Mouse (Mus musculus) testis, adult 10 weeks (tissue): ENCODE data around the gene Madd. TPM values are rescaled to one million over a fixed set of nuclear protein-coding genes. Genes with fewer than 3 reads are reported as not detected.

ENCODE experiments used
- polyA plus RNA-seq: library from polyadenylated mRNA; stranded (reverse); fragments of 350-450 nt; fragmentation: Illumina TruSeq; extraction: RNeasy Lipid Tissue Mini Kit (QIAGEN cat#74804); gene quantifications from one replicate; pipeline ENCODE4 v1.2.3, GENCODE M21; 2014; ENCODE audit warnings: low read depth, low replicate concordance

The Madd gene
- polyA plus RNA-seq: 3.1 TPM

DNA sequence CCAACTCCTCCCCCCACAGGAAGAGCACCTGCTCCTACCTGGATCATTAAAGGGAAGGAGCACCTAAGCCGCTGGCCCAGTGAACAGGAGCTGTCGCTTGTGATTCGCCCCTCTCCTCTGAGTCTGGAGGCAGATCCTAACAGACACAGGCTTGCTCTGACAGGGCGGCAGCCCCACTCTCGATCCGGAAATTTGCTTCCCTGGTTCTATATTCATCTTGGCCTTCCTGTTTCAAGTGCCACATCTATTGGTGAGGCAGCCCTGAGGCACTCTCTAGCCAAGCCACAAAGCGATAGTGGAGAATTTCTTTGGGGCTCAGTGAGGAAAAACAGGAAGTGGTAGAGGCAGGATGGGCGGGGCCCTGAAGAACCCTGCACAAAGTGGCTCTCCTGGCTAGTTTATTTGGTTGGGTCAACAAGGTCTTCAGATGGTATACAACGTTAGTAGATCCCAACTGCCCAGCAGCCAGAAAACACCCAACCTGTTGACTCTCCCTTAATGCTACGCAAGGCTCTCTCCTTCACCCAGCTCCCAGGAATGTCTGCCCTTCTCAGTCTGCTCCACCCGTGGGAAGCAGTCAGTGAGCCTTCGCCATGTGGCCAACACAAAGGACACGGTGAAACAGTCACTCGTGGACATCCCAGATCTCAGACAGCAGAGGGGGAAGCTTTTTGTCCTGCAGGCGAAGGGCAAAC is at the start of gene Madd:
TSS of gene Madd (minus strand) at position 127 of the 695 bp plus-strand sequence.

DNA sequence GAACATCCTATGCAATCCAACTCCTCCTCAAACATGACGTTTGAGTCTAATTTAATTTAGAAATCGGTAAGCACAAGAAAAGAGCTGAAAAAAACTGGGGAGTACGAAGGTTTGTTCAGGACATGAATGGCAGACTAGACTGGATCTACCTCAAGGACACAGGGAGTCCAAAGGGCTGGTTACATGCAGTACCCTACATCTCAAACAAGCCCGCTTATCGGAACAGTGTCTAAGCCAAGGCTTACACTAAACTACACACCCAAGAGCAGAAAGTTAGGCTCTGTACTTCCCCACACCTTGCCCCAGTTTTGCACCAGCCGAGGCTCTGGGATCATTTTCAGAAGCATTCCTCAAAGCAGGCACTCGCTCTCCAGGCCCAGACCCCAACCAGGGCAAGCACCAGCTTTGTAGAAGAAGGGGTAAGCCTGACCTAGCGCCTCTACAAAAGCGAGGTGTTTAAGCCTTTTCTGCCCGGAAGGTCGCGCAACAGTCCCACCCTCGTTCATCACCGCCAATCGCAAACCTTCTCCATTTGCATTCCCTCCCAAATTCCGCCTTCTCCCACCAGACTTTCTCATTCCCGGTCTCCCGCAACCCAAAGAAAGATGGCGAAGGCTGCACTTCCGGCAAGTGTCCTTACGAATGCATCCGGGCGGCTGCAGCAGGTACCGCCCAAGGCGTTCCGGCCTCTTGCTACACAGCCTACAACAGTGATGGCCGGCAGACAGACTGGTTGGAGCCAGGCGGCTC is 18.8 kb upstream of the Madd start, which contains the start of the genes Nr1h3 and Acp2:
TSS of gene Nr1h3 (minus strand) at position 613 of the 750 bp plus-strand sequence.
TSS of gene Acp2 (plus strand) at position 664 of the 750 bp plus-strand sequence.

DNA sequence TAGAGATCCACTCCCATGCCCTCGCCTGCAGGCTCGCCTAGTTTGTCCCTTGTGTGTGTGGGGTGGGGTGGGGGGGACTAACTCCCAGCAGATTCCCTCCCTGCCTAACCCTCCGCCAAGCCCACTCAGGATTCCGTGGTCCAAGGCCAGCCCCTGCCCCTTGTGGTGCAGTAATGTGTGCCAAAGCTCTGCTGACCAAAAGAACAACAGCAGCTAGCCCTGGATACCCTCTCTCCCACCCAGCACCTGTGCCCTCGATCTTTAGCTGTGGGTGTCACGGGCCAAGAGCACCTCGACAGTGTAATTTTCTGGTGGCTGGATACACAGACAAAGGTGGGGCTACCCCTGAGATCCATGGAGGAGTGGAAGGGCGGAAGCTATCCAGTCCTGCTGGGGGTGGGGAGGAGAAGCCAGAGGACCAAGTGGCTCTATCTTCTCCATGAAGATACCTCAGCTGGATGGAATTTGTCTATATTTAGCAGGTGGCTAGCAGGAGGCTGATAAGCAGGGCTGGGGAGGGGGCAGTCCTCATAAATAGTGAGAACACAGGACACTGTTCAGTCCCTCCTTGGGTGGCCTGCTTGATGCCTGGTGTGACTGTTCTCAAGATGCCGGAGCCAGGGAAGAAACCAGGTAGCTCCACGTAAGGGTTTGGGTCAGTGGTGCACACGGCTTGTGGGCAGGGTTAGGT is 65.9 kb downstream of the Madd start, which contains the start of gene Mybpc3:
TSS of gene Mybpc3 (plus strand) at position 560 of the 691 bp plus-strand sequence.

Other genes starting within 250 kb of the Madd start
- gene Celf1, start 243.5 kb downstream of the Madd start, polyA plus RNA-seq: 40.5 TPM
- not detected for gene Rapsn, start 148.2 kb downstream of the Madd start, polyA plus RNA-seq
- gene Psmc3, start 129.8 kb downstream of the Madd start, polyA plus RNA-seq: 727 TPM
- 6.5 TPM for gene Slc39a13, start 113.4 kb downstream of the Madd start, polyA plus RNA-seq
- gene Spi1, start 101.4 kb downstream of the Madd start, polyA plus RNA-seq: 1.7 TPM
- gene Mybpc3, start 65.7 kb downstream of the Madd start, polyA plus RNA-seq: not detected
- gene Nr1h3, start 19.0 kb upstream of the Madd start, polyA plus RNA-seq: 0.59 TPM
- 11.8 TPM for gene Acp2, start 19.0 kb upstream of the Madd start, polyA plus RNA-seq
- 16.6 TPM for gene Ddb2, start 53.1 kb upstream of the Madd start, polyA plus RNA-seq
- gene Pacsin3, start 72.1 kb upstream of the Madd start, polyA plus RNA-seq: 0.59 TPM
- 23.0 TPM for gene Arfgap2, start 81.1 kb upstream of the Madd start, polyA plus RNA-seq